Mouse (Mus musculus): ENCODE measurements around the gene 9030025P20Rik. TPM values are rescaled to one million over a fixed set of nuclear protein-coding genes. Genes with fewer than 3 reads are reported as not detected.

Gene 9030025P20Rik
- total RNA-seq, 2 experiments from 2014 or later = 0.76 to 4.6 TPM

Other genes with a start within 250 kb of the 9030025P20Rik start
- not detected in 2 replicates for gene Wdr27, start 35.3 kb upstream of the 9030025P20Rik start, total RNA-seq (2015; ENCODE audit: low replicate concordance)
- not detected in 2 replicates for gene Wdr27, start 35.3 kb upstream of the 9030025P20Rik start, total RNA-seq (2017; ENCODE audit: low replicate concordance)
- 12.3 and 12.6 TPM in 2 replicates for gene 1600012H06Rik, start 35.3 kb upstream of the 9030025P20Rik start, total RNA-seq (2015; ENCODE audit: low replicate concordance)
- gene 1600012H06Rik, start 35.3 kb upstream of the 9030025P20Rik start, total RNA-seq (2017; ENCODE audit: low replicate concordance) = 2.3 and 9.0 TPM in 2 replicates
- gene Phf10, start 17.2 kb upstream of the 9030025P20Rik start, total RNA-seq (2015; ENCODE audit: low replicate concordance) = 217 and 251 TPM in 2 replicates
- 117 and 125 TPM in 2 replicates for gene Phf10, start 17.2 kb upstream of the 9030025P20Rik start, total RNA-seq (2017; ENCODE audit: low replicate concordance)
- not detected in 2 replicates for gene Gm3417, start 322 bp downstream of the 9030025P20Rik start, total RNA-seq (2015; ENCODE audit: low replicate concordance)
- gene Gm3417, start 322 bp downstream of the 9030025P20Rik start, total RNA-seq (2017; ENCODE audit: low replicate concordance) = not detected in 2 replicates
- gene Gm3435, start 31.7 kb downstream of the 9030025P20Rik start, total RNA-seq (2015; ENCODE audit: low replicate concordance) = 5.4 TPM in 1 of 2 replicates, not detected in the other
- 0.26 and 5.4 TPM in 2 replicates for gene Gm3435, start 31.7 kb downstream of the 9030025P20Rik start, total RNA-seq (2017; ENCODE audit: low replicate concordance)
- 90.5 and 91.5 TPM in 2 replicates for gene Ermard, start 62.7 kb downstream of the 9030025P20Rik start, total RNA-seq (2015; ENCODE audit: low replicate concordance)
- gene Ermard, start 62.7 kb downstream of the 9030025P20Rik start, total RNA-seq (2017; ENCODE audit: low replicate concordance) = 43.6 and 72.8 TPM in 2 replicates
- 14.8 TPM in 1 of 2 replicates, not detected in the other for gene Tcte3, start 63.0 kb downstream of the 9030025P20Rik start, total RNA-seq (2015; ENCODE audit: low replicate concordance)
- gene Tcte3, start 63.0 kb downstream of the 9030025P20Rik start, total RNA-seq (2017; ENCODE audit: low replicate concordance) = 4.1 TPM in 1 of 2 replicates, not detected in the other
- 2.2 and 2.9 TPM in 2 replicates for gene Gm3448, start 63.1 kb downstream of the 9030025P20Rik start, total RNA-seq (2015; ENCODE audit: low replicate concordance)
- 2.8 and 11.4 TPM in 2 replicates for gene Gm3448, start 63.1 kb downstream of the 9030025P20Rik start, total RNA-seq (2017; ENCODE audit: low replicate concordance)